Mouse (Mus musculus) limb, embryonic 12.5 days (tissue): ENCODE data around the gene Sppl3. TPM values are rescaled to one million over a fixed set of nuclear protein-coding genes. Genes with fewer than 3 reads are reported as not detected.
"Not testable (repeated sequence)": the region's sequence is repeated elsewhere in the genome, so short reads cannot be mapped to it uniquely, and the experiment has no call there.

Experiments
- ATAC-seq: fragments of 200-750 bp; cut with Nextera tagmentation; 2 replicates; pipeline ENCODE4 v1.8.0; 2017; ENCODE audit warnings: low read depth, moderate TSS enrichment; ENCODE audit not compliant: insufficient number of reproducible peaks, insufficient read depth, low FRiP score, low TSS enrichment
- H3K27ac ChIP-seq: fragments of 300-500 bp; sonication (generic); 2 replicates; pipeline ENCODE4 v1.5.1; 2016; ENCODE audit warnings: mild to moderate bottlenecking, moderate library complexity
- H3K27me3 ChIP-seq: fragments of 300-500 bp; sonication (generic); 2 replicates; pipeline ENCODE4 v1.6.1; 2016; ENCODE audit warnings: mild to moderate bottlenecking, moderate library complexity
- H3K36me3 ChIP-seq: fragments of 300-500 bp; sonication (generic); 2 replicates; pipeline ENCODE4 v1.6.1; 2016; ENCODE audit warnings: mild to moderate bottlenecking, moderate library complexity
- H3K4me1 ChIP-seq: fragments of 300-500 bp; sonication (generic); replicated peaks from 2 replicates; pipeline ENCODE4 v1.6.1; 2016
- H3K4me2 ChIP-seq: fragments of 300-500 bp; sonication (generic); 2 replicates; pipeline ENCODE4 v1.6.1; 2016; ENCODE audit warnings: mild to moderate bottlenecking, moderate library complexity
- H3K4me3 ChIP-seq: fragments of 300-500 bp; sonication (generic); replicated peaks from 2 replicates; pipeline ENCODE4 v1.5.1; 2016; ENCODE audit warnings: mild to moderate bottlenecking
- H3K9ac ChIP-seq: fragments of 300-500 bp; sonication (generic); replicated peaks from 2 replicates; pipeline ENCODE4 v1.6.1; 2016; ENCODE audit warnings: mild to moderate bottlenecking, moderate library complexity
- H3K9me3 ChIP-seq: fragments of 300-500 bp; sonication (generic); 2 replicates; pipeline ENCODE4 v1.6.1; 2016; ENCODE audit warnings: mild to moderate bottlenecking, moderate library complexity
- WGBS: fragments of 180-500 bp; shearing (Covaris S2); methylation state at CpG from one replicate; pipeline ENCODE4 v1.1.7; 2016; 5-methylcytosine and 5-hydroxymethylcytosine counted together
- polyA plus RNA-seq: library from polyadenylated mRNA; unstranded; fragments of >200 nt; fragmentation: Nextera tagmentation; extraction: Ambion mirVana; gene quantifications from 2 replicates; pipeline ENCODE4 v1.2.1, GENCODE M21; 2016

The Sppl3 gene
- polyA plus RNA-seq, 1 experiment from 2014 or later = 36.9 TPM

- no peak overlapping the region for H3K4me3 ChIP-seq
- H3K9ac ChIP-seq = no peak overlapping the region
- ATAC-seq = no peak
- 96% methylated on average over 3 of the region's 3 CpGs for WGBS
- H3K36me3 ChIP-seq = peaks cover 23% of the 10 kb centered on the region
- H3K27ac ChIP-seq = no peak overlapping the region
- no peaks in the 10 kb centered on the region for H3K27me3 ChIP-seq
- H3K9me3 ChIP-seq = no peaks in the 10 kb centered on the region
- no peaks in the 10 kb centered on the region for H3K4me1 ChIP-seq
- no peak overlapping the region for H3K4me2 ChIP-seq
Observed at GRCm38 (mm10) chr5:115060977-115061376, 50.0 kb downstream of the Sppl3 start.

DNA sequence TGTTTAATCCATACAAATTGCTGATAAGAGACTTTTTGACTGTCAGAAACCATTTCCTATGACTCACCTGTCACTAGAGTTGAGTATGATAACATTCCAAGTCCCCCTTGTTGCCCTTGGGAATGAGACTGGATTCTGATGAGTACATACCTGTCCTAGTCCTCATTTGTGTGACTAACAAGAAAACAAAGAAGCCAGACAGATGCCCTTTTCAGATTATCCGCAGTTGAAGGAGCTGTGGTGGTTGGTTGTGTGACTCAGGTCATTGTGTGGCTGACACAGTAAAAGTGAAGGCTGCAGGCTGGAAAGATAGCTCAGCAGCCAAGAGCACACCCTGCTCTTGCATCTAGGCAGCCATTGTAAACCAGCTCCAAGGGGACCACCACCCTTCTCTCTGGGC, 51.6 kb downstream of the Sppl3 start:
- no peak overlapping the region for H3K27ac ChIP-seq
- H3K27me3 ChIP-seq = no peaks in the 10 kb centered on the region
- no peak overlapping the region for H3K9ac ChIP-seq
- H3K4me3 ChIP-seq = no peak overlapping the region
- WGBS = 88% methylated on average over 1 of the region's 1 CpGs
- H3K4me1 ChIP-seq = no peaks in the 10 kb centered on the region
- ATAC-seq = no peak
- no peaks in the 10 kb centered on the region for H3K9me3 ChIP-seq
- no peak overlapping the region for H3K4me2 ChIP-seq
- peaks cover 27% of the 10 kb centered on the region for H3K36me3 ChIP-seq

DNA sequence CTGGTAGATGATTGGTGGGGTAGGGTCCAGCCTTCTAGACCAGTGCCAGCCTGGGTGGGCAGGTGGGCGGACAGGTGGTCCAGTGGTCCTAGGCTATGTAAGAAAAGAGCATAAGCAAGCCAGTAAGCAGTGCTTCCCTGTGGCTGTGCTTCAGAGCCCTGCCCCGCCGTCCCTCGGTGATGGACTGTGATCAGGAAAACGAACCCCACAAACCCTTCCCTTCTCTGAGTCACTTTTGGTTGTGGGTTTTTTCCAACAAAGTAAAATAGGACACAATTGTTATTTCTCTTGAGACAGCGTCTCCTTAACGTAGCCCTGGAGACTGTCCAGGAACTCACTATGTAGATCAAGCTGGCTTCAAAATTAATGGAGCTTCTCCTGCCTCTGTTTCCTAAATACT, 52.5 kb downstream of the Sppl3 start:
- no peaks in the 10 kb centered on the region for H3K27me3 ChIP-seq
- no peak overlapping the region for H3K9ac ChIP-seq
- peaks cover 27% of the 10 kb centered on the region for H3K36me3 ChIP-seq
- H3K4me1 ChIP-seq = no peaks in the 10 kb centered on the region
- 92% methylated on average over 7 of the region's 7 CpGs for WGBS
- ATAC-seq = no peak
- H3K4me2 ChIP-seq = no peak overlapping the region
- no peak overlapping the region for H3K4me3 ChIP-seq
- no peaks in the 10 kb centered on the region for H3K9me3 ChIP-seq
- H3K27ac ChIP-seq = no peak overlapping the region

DNA sequence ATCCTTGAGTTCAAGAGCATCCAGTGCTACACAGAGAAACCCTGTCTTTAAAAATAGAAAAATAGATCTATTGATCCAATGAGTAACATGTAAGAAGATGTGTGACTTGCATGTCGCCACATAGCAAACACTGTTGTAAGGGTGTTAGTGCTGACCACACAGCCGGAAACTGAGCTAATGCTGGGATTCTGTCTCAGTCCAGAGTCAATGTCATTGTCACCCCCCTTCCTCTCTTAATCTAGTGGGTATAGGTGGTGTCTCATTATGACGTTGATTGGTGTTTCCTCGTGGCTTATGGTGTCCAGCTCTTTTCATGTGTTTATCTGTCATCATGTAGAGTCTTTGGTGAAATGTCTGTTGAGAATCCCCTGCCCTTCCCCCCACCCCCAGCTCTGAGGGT, 55.3 kb downstream of the Sppl3 start:
- H3K27ac ChIP-seq = no peak overlapping the region
- H3K27me3 ChIP-seq = no peaks in the 10 kb centered on the region
- H3K4me1 ChIP-seq = 0 out of 2 replicates have a peak, but pooled peaks cover 4% of the 10 kb centered on the region
- no peak overlapping the region for H3K4me2 ChIP-seq
- H3K36me3 ChIP-seq = peaks cover 27% of the 10 kb centered on the region
- no peak overlapping the region for H3K4me3 ChIP-seq
- no peak for ATAC-seq
- no peak overlapping the region for H3K9ac ChIP-seq
- H3K9me3 ChIP-seq = no peaks in the 10 kb centered on the region
- 74% methylated on average over 4 of the region's 4 CpGs for WGBS

DNA sequence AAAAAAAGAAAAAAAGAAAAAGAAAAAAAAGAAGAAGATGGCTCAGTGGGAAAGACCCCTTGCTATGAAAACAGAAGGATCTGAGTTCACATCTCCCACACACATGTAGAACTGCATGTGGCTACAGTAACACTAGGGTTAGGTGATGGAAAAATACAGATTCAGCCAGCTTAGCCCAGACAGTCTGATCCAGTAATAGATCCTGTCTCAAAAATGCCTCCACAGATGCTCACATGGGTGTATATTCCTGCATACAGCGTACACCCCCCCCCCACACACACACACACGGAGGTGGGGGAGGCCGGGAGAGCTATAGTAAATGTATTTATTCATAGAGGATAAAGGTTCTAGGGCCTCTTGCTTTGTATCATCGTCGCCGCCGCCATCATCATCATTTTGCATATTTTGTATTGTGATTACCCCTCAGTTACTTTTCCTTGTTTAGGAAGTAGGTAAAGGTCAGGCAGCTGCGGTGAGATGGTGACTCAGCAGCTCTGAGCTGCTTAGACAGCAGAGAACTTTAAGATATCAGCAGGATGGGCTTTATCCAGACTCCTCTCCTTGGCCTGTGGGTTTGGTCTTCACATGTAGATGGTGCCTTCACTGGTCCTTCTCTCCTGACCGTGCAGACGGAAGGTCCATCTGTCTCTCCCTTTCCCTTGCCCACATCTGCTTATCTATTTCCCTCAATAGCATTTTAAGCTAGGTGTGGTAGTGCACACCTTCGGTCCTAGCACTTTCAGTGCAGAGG, 57.9 kb downstream of the Sppl3 start:
- no peak overlapping the region for H3K27ac ChIP-seq
- no peaks in the 10 kb centered on the region for H3K9me3 ChIP-seq
- H3K36me3 ChIP-seq = peaks cover 14% of the 10 kb centered on the region; the same call in 1 of the 2 replicates
- peaks cover 17% of the 10 kb centered on the region; the same call in 1 of the 2 replicates for H3K4me1 ChIP-seq
- no peaks in the 10 kb centered on the region for H3K27me3 ChIP-seq
- H3K4me2 ChIP-seq = no peak overlapping the region
- no peak overlapping the region for H3K4me3 ChIP-seq
- ATAC-seq = no peak
- no peak overlapping the region for H3K9ac ChIP-seq
- 94% methylated on average over 11 of the region's 11 CpGs for WGBS

GRCm38 (mm10) chr5:115069611-115070010, 58.7 kb downstream of the Sppl3 start:
- Histone ChIP-seq H3K27me3 (no peaks in the 10 kb centered on the region), H3K9me3 (no peaks in the 10 kb centered on the region), H3K4me1 (peaks cover 17% of the 10 kb centered on the region; the same call in 1 of the 2 replicates), H3K36me3 (peaks cover 7% of the 10 kb centered on the region; the same call in 1 of the 2 replicates), H3K4me2 (no peak overlapping the region), H3K27ac (no peak overlapping the region), H3K9ac (no peak overlapping the region), H3K4me3 (no peak overlapping the region)
- no peak for ATAC-seq
- WGBS = 87% methylated on average over 3 of the region's 3 CpGs

- 94% methylated on average over 2 of the region's 2 CpGs for WGBS
- Histone ChIP-seq H3K36me3 (peaks cover 13% of the 10 kb centered on the region), H3K9me3 (no peaks in the 10 kb centered on the region), H3K4me1 (peaks cover 17% of the 10 kb centered on the region; the same call in 1 of the 2 replicates), H3K27ac (no peak overlapping the region), H3K4me2 (no peak overlapping the region), H3K9ac (no peak overlapping the region), H3K4me3 (no peak overlapping the region), H3K27me3 (no peaks in the 10 kb centered on the region)
- no peak for ATAC-seq
Observed at GRCm38 (mm10) chr5:115070457-115070856, 59.5 kb downstream of the Sppl3 start.

- no peaks in the 10 kb centered on the region for H3K9me3 ChIP-seq
- H3K27me3 ChIP-seq = no peaks in the 10 kb centered on the region
- WGBS = 80% methylated on average over 11 of the region's 11 CpGs
- H3K4me2 ChIP-seq = no peak overlapping the region
- no peak overlapping the region for H3K9ac ChIP-seq
- peaks cover 22% of the 10 kb centered on the region for H3K36me3 ChIP-seq
- no peak overlapping the region for H3K4me3 ChIP-seq
- ATAC-seq = no peak
- peaks cover 17% of the 10 kb centered on the region; the same call in 1 of the 2 replicates for H3K4me1 ChIP-seq
- H3K27ac ChIP-seq = peak overlapping the region; percentile 31
Observed at GRCm38 (mm10) chr5:115071096-115071901, 60.4 kb downstream of the Sppl3 start.

DNA sequence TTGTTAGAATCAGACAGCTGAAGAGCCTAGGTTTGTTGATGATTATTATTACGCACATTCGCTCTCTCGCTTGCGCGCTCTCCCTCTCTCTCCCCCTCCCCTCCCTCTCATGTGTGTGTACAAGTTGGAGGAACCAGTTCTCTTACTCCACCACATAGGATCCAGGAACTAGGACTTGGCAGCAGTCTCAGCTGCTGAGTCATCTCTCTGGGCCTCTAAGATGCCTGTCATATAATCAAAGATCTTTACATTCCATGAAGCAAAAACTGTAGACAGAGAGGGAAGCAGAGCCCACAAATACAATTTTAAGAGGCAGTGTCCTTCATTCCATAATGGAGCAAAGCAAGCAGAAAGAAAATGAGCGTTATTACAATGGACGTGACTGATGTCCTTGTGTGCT, 61.2 kb downstream of the Sppl3 start:
- H3K4me1 ChIP-seq = peaks cover 17% of the 10 kb centered on the region; the same call in 1 of the 2 replicates
- peak overlapping the region; percentile 31; the same call in 1 of the 2 replicates for H3K27ac ChIP-seq
- no peak overlapping the region for H3K4me3 ChIP-seq
- H3K4me2 ChIP-seq = no peak overlapping the region
- 82% methylated on average over 7 of the region's 7 CpGs for WGBS
- no peaks in the 10 kb centered on the region for H3K27me3 ChIP-seq
- no peak overlapping the region for H3K9ac ChIP-seq
- ATAC-seq = no peak
- H3K9me3 ChIP-seq = no peaks in the 10 kb centered on the region
- peaks cover 24% of the 10 kb centered on the region for H3K36me3 ChIP-seq

DNA sequence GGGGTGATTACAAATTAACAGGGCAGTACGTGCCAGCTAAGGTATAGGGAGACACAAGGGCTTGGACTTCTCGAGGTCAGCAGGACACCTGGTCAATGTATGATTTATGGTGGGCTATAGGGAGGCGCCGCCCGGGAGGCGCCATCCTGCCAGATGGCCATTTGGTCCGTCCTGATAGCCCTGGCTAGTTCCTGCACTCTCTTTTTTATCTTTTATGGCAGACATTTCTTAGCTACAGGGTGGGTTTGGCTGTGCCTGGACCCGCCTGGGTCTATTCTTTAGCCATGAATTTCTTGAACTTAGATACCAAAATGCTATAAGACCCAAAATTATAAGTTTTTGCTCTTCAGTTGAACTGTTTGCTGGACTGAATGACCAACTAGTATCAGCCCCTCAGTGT, 62.4 kb downstream of the Sppl3 start:
- 13% methylated on average over 8 of the region's 8 CpGs for WGBS
- H3K4me3 ChIP-seq, H3K27me3 ChIP-seq, H3K9me3 ChIP-seq, H3K9ac ChIP-seq, H3K27ac ChIP-seq, ATAC-seq, H3K4me2 ChIP-seq: not testable (repeated sequence)
- H3K4me1 ChIP-seq = peaks cover 17% of the 10 kb centered on the region; the same call in 1 of the 2 replicates
- H3K36me3 ChIP-seq = peaks cover 32% of the 10 kb centered on the region

DNA sequence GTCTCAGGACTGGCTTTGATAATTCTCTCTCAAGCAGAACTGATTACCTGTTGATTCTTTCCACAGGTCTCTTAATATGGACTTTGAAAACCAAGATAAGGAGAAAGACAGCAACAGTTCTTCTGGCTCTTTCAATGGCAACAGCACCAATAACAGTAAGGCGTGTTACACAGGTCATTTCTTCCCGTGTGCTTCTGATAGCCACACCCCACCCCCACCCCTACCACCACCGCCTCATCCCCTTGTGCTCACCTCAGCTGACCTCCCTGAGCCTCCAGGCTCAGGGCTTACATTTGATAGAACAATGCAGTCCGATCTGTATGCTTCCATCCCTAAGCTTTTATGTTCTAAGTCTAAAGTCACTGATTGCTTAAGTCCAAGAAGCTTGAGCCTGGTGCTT, 63.8 kb downstream of the Sppl3 start:
- Histone ChIP-seq H3K4me2 (no peak overlapping the region), H3K4me1 (peaks cover 17% of the 10 kb centered on the region; the same call in 1 of the 2 replicates), H3K27me3 (no peaks in the 10 kb centered on the region), H3K27ac (no peak overlapping the region), H3K4me3 (no peak overlapping the region), H3K9ac (no peak overlapping the region), H3K9me3 (no peaks in the 10 kb centered on the region), H3K36me3 (peaks cover 34% of the 10 kb centered on the region)
- no peak for ATAC-seq
- WGBS = 82% methylated on average over 4 of the region's 4 CpGs
